Mouse (Mus musculus): ENCODE measurements around the gene Timm10b.

Gene Timm10b

GRCm38 (mm10) chr7:105639756-105640155, at the start of gene Timm10b:
Timm10b (plus strand) TSS chr7:105640056.
- no peak for DNase-seq

GRCm38 (mm10) chr7:105590097-105590496, 49.8 kb upstream of the Timm10b start:
- no peak for DNase-seq

GRCm38 (mm10) chr7:105602860-105603623, 36.8 kb upstream of the Timm10b start:
- peak in 1 of 2 experiments; percentile 10 for DNase-seq

DNA sequence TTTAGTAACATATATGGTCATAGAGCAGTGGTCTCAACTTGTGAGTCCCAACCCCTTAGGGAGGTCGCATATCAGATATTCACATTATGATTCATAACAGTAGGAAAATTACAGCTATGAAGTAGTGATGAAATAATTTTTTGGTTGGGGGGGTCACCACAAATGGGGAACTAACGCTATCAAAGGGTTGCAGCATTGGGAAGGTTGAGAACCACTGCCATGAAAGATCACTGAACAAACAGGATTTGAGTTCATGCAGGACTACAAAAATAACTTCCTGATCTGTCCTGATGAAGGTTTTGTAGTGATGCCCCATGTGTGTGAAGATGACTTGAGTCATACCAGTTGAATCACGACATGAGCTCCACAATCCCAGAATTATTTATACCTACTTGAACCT, 31.4 kb upstream of the Timm10b start:
- DNase-seq = no peak

GRCm38 (mm10) chr7:105611767-105612166, 28.1 kb upstream of the Timm10b start:
- DNase-seq = no peak

DNA sequence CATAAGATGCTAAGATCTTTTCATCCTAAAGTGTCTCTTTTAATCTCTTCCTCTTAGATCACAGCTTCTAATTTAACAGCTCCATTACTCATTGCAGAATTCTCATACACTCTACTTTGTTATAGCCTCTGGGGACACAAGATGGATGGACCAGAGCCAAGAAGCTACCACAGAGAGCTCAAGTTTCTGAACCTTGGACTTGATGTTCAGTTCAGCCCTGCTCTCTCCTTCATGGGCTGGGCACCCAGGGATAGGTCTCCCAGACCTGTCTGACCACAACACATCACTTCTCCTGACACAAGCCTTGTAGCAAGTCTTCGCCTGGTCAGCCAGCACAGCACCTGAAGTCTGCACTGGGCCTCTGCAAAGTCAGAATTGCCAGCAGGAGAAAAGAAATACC, 25.5 kb upstream of the Timm10b start:
- no peak for DNase-seq

DNA sequence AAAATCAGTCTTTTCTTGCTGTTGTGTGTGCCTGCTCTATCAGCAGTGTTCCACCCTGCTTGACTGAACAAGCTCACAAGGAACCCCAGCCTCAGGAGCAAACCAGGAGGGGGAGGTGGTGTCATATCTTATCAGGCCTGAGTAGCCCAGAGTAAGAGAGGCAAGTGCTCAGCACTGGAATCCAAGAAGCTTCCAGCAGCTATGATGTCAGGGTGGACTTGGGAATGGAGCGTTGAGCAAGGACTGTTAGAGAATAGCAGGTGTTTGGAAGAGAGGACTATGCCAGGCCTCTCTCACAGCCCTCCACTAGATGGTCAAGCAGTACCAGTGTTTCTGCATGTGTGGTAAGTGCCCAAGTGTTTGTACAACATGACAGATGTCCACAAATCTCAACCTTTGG, 24.1 kb upstream of the Timm10b start:
- DNase-seq = no peak

DNA sequence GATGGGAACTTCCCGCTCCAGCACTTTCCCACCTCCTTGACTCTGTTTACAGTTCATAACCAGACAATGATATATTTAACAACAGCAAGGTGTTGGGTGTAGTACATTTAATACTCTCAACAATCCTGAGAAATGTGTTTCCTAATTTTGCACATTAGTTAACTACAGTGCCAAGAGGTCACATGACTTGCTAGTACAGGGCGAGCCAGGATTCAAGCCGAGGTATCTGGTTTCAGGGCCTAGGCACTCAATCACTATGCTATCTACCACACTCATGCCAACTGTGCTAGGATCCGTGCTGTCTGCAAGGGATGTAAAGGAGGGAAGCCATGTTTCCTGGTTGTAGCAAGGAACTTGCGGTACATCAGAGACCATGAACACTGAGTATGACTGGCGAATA, 23.3 kb upstream of the Timm10b start:
- no peak for DNase-seq

GRCm38 (mm10) chr7:105617810-105618209, 22.0 kb upstream of the Timm10b start:
- DNase-seq = no peak

GRCm38 (mm10) chr7:105619701-105620100, 20.2 kb upstream of the Timm10b start:
- DNase-seq = no peak

- DNase-seq = no peak
Measured at GRCm38 (mm10) chr7:105621053-105621452, 18.8 kb upstream of the Timm10b start.

DNA sequence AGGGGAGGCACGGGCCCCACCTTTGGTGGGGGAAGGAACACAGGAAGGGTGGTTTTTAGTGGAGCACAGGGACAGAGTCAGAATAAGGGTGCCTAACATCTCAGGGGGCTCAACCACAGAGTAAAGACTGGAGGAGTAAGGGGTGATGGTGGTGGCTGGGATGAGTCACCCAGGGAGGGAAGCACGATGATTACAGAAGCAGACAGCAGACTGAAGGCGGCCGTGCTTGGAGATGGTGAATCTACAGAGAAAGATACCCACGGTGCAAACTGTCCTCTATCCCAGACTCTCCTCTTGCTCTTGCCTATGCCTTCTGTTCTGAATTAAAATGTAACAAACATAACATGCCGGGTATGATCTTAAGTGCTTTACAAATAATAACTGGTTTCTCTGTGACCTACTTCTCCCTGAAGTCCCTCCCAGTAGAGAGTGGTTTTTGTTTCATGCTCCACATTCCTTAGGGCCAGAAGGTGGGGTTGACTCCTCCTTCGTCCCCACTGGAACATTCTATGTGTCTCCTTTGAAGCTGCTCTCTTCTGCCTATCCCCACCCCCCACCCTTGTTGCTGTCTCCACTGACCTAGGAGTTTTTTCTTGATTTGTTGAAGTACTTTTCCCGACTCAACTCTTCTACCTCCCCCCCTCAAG, 18.1 kb upstream of the Timm10b start:
- no peak for DNase-seq

DNA sequence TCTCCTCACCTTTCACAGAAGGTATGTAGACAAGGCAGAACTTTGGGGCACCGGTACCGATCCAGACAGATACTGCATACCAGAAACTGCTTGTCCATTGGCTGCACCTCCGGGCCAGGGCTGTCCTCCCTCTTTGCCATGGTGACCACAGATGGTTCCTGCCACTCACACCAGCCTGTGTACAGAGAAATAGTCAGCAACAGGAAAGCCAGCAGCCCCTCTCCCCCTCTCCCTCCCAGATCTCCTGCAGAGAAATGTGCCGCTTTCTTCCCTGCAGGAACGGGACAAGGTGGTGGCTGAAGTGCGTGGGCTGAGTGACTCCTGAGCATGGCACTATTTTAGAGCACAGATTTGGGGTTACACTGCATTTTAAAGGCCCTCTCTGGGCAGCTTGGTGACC, 14.5 kb upstream of the Timm10b start:
- no peak for DNase-seq

DNA sequence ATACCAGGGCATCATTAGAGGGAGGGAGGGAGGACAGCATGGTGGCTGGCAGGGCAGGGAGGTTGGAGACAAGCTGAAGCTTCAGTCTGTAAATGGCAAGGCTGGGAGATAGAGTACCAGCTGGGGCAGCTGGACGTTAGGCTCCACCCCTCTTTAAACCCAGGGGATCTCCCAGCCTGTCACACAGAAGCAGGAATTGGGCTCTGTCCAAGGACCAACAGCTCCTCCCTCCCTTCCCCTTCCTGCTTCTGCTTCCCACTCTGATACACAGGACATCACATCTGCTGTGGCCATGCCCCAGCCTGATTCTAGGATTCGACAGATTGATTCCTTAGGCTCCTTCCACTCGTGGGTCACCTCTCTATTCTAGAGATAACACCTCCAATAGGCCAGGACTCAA, 11.2 kb upstream of the Timm10b start:
- no peak for DNase-seq

- no peak for DNase-seq
Measured at GRCm38 (mm10) chr7:105632551-105632972, 7.3 kb upstream of the Timm10b start.

GRCm38 (mm10) chr7:105633127-105633800, 6.6 kb upstream of the Timm10b start, which contains the start of gene Trim3:
Trim3 (minus strand) TSS chr7:105633571.
- peak; percentile 68 to 78 for DNase-seq

DNA sequence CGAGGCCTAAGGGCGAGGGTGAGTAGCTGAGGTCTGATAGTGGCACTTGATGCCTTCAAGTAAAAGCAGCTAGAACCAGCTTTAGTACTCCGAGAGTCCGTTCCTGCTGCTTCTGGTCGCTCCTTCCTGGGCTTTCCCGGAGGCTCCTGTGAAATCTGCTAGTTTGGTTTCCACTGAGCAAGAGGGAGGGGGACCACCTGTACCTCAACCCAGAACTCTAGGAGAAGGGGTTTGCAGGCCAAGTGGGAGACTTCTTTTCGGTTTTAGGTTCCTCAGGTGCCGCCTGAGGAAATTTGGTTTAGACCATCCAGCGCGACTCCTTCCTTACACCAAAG, 6.1 kb upstream of the Timm10b start:
- no peak for DNase-seq

- DNase-seq = no peak
Measured at GRCm38 (mm10) chr7:105634272-105634920, 5.5 kb upstream of the Timm10b start.

DNA sequence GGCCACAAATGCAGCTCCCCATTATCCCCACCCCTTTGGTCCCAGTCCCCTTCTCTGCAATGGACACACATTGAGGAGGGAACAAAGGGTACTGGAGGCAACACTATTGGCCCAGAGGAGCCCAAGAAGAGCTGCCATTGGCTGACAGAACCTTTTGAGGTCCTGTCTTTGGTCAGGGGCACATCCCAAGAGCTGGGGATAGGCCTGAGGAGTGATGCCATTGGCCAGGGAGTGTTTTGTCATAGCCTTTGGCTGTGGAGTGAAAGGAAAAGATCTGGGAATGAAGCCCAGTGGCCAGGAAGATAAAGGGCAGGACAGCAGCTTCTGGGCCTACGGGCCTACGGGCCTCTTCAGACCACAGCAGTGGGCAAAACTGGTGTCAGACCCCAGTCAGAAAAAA, 4.1 kb upstream of the Timm10b start:
- no peak for DNase-seq

DNA sequence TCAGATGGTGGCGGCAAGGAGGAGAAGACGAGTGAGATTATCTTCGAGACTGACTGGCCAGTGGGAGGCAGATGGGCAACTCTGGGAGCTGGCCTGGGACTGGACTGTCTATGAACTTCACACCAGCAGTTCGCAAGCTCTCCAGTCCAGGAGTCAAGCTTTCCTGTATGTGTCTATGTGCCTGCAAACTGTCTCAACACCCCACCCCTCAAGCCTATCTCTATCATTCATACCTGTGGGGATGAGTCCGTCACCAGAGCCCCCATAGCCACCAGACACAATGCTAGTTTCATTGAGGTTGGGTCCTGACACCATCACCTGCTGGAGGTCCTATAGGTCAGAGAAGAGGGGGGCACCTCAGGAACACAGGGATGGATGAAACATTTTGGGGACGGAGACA, 1.1 kb upstream of the Timm10b start:
- DNase-seq = no peak

- DNase-seq = no peak
Measured at GRCm38 (mm10) chr7:105639304-105639703, 552 bp upstream of the Timm10b start.

GRCm38 (mm10) chr7:105640233-105640893, 507 bp downstream of the Timm10b start, which contains the start of the genes Arfip2 and Gm45799:
Arfip2 (minus strand) TSS chr7:105640416.
Gm45799 (plus strand) TSS chr7:105640552.
- DNase-seq = peak; percentile 95 to 97

GRCm38 (mm10) chr7:105640894-105641255, 1.0 kb downstream of the Timm10b start:
- no peak for DNase-seq
